Mouse (Mus musculus) lung, postnatal 36 days (tissue): ENCODE measurements at regions not wholly inside any gene's neighbourhood (a gene's known extent, or its start where the extent isn't known, plus 50 kb on each side); places are given as distances from the start of the nearest gene placed in this dataset.
"Not testable (repeated sequence)": the region's sequence is repeated elsewhere in the genome, so short reads cannot be mapped to it uniquely, and the experiment has no call there.

Source experiments
- DNase-seq: peaks from one replicate; pipeline ENCODE4 v3.0.0; 2022; ENCODE audit warnings: mixed read lengths

- DNase-seq, result peak; percentile 13
Observed at GRCm38 (mm10) chr7:63995255-63995980, 56.7 kb upstream of the Klf13 start.

GRCm38 (mm10) chr7:63994769-63995168 lies 56.1 kb upstream of the Klf13 start:
- DNase-seq, result not testable (repeated sequence)

GRCm38 (mm10) chr7:63992155-63992554 lies 53.4 kb upstream of the Klf13 start:
- no peak for DNase-seq

GRCm38 (mm10) chr7:63991085-63992010 lies 52.6 kb upstream of the Klf13 start:
- no peak for DNase-seq

GRCm38 (mm10) chr7:63990312-63991028 lies 51.8 kb upstream of the Klf13 start:
- no peak for DNase-seq

- DNase-seq, result no peak
Observed at GRCm38 (mm10) chr7:63989736-63990135, 51.0 kb upstream of the Klf13 start.
